Mouse (Mus musculus): ENCODE results near the gene Rpl31.

The Rpl31 gene

GRCm38 (mm10) chr1:39399228-39399627 lies 31.6 kb downstream of the Rpl31 start:
- DNase-seq (ENCODE audit: low read depth, low spot score), result no peak

GRCm38 (mm10) chr1:39400173-39400572 lies 32.5 kb downstream of the Rpl31 start:
- DNase-seq (ENCODE audit: low read depth, low spot score), result no peak

- DNase-seq (ENCODE audit: low read depth, low spot score), result no peak
Observed at GRCm38 (mm10) chr1:39407108-39407507, 39.5 kb downstream of the Rpl31 start.

- DNase-seq (ENCODE audit: low read depth, low spot score), result no peak
Observed at GRCm38 (mm10) chr1:39408123-39408522, 40.5 kb downstream of the Rpl31 start.

- DNase-seq (ENCODE audit: low read depth, low spot score), result no peak
Observed at GRCm38 (mm10) chr1:39408668-39409067, 41.0 kb downstream of the Rpl31 start.

GRCm38 (mm10) chr1:39410085-39410821 lies 42.6 kb downstream of the Rpl31 start:
- no peak for DNase-seq (ENCODE audit: low read depth, low spot score)

DNA sequence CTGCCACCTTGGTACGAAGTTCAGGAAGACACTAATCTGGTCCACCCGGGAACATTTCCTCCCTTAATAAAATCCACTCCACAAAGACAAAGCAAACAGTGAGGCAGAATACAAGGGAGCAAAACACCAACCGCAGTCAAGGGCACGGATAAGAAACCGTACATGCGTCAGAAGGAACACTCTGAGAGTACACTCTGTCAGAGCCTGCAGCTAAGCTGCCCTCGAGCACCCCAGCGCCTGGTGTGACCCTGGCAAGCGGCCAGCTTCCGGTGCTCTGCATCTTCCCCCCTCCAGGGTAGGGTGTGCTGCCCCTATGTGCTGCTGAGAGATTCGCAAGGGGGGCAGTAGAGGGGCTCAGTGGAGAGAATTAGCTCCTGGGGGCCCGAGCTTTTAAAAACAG lies 50.2 kb downstream of the Rpl31 start:
- peak; percentile 20 for DNase-seq (ENCODE audit: low read depth, low spot score)

DNA sequence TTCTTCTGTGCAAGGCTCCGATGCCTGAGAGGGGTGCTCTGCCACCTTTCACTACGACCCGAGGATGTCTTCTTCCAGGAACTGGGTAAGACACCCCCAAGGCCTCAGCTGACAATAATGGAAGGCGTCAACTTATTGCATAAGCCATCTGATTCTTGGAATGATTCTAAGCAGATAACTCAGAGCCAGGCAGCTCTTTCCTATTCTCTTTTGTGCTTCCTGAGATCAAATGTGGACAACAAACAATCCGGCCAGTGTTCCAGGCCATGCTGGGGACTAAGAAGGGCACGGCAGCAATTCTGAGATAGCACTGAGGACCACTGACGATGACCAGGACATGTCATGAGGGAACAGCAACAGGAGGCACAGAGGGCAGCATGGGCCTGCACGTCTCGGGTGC lies 51.2 kb downstream of the Rpl31 start:
- DNase-seq (ENCODE audit: low read depth, low spot score), result no peak

DNA sequence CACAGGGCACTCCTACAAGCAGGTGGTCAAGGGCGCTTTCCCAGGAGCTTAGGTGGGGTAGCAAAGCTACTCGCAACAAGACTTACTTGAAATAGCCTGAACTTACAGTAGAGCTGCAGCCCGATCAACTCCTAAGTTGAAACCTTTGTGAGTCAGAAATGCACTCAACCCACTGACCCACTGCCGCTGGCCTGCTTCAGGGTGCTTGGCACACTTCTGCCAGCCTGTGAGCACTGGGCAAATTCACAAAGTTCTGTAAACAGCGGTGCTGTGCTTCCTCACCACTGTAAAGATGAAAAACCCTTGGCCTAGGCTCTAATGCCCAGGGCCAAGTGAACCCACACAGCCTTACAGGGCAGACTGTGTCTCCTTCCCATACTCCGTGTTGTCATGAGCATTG lies 53.3 kb downstream of the Rpl31 start:
- no peak for DNase-seq (ENCODE audit: low read depth, low spot score)

Data from CD4-positive, CD25-positive, alpha-beta regulatory T cell, adult 2 months (primary cell).